Mouse (Mus musculus) lung, embryonic 16.5 days (tissue): Measurements from ENCODE around the gene Thap3. TPM values are rescaled to one million over a fixed set of nuclear protein-coding genes. Genes with fewer than 3 reads are reported as not detected.

ENCODE experiments used
- ATAC-seq: fragments of 200-750 bp; cut with Nextera tagmentation; 2 replicates; pipeline ENCODE4 v1.8.0; 2017; ENCODE audit warnings: low read depth, mild to moderate bottlenecking, moderate library complexity
- H3K27ac ChIP-seq: fragments of 300-500 bp; sonication (generic); 2 replicates; pipeline ENCODE4 v1.5.1; 2014; ENCODE audit warnings: mild to moderate bottlenecking, control low read depth, low read length
- H3K27me3 ChIP-seq: fragments of 300-500 bp; sonication (generic); 2 replicates; pipeline ENCODE4 v1.6.1; 2014; ENCODE audit warnings: low read depth, low read length, mixed read lengths; ENCODE audit not compliant: control insufficient read depth, insufficient read depth
- H3K36me3 ChIP-seq: fragments of 300-500 bp; sonication (generic); 2 replicates; pipeline ENCODE4 v1.6.1; 2014; ENCODE audit warnings: low read length; ENCODE audit not compliant: control insufficient read depth, insufficient read depth
- H3K4me1 ChIP-seq: fragments of 300-500 bp; sonication (generic); replicated peaks from 2 replicates; pipeline ENCODE4 v1.6.1; 2014; ENCODE audit warnings: low read length, mixed read lengths; ENCODE audit not compliant: control insufficient read depth, insufficient read depth
- H3K4me2 ChIP-seq: fragments of 300-500 bp; sonication (generic); 2 replicates; pipeline ENCODE4 v1.6.1; 2014; ENCODE audit warnings: low read depth, low read length, control low read depth
- H3K4me3 ChIP-seq: fragments of 300-500 bp; sonication (generic); 2 replicates; pipeline ENCODE4 v1.5.1; 2014; ENCODE audit warnings: mild to moderate bottlenecking, low read length, control low read depth
- H3K9ac ChIP-seq: fragments of 300-500 bp; sonication (generic); 2 replicates; pipeline ENCODE4 v1.6.1; 2014; ENCODE audit warnings: low read length, control low read depth
- H3K9me3 ChIP-seq: fragments of 300-500 bp; sonication (generic); 2 replicates; pipeline ENCODE4 v1.6.1; 2016; ENCODE audit warnings: low read length; ENCODE audit not compliant: control insufficient read depth
- WGBS: fragments of 180-500 bp; shearing (Covaris S2); extraction: QIAGEN DNeasy Blood & Tissue Kit; methylation state at CpG from one replicate; pipeline ENCODE4 v1.1.7; 2014; 5-methylcytosine and 5-hydroxymethylcytosine counted together
- polyA plus RNA-seq: library from polyadenylated mRNA; unstranded; fragments of >200 nt; fragmentation: Nextera tagmentation; extraction: Ambion mirVana; gene quantifications from 2 replicates; pipeline ENCODE4 v1.2.1, GENCODE M21; 2015

Thap3 gene
- polyA plus RNA-seq, 1 experiment from 2014 or later: 37.5 TPM

DNA sequence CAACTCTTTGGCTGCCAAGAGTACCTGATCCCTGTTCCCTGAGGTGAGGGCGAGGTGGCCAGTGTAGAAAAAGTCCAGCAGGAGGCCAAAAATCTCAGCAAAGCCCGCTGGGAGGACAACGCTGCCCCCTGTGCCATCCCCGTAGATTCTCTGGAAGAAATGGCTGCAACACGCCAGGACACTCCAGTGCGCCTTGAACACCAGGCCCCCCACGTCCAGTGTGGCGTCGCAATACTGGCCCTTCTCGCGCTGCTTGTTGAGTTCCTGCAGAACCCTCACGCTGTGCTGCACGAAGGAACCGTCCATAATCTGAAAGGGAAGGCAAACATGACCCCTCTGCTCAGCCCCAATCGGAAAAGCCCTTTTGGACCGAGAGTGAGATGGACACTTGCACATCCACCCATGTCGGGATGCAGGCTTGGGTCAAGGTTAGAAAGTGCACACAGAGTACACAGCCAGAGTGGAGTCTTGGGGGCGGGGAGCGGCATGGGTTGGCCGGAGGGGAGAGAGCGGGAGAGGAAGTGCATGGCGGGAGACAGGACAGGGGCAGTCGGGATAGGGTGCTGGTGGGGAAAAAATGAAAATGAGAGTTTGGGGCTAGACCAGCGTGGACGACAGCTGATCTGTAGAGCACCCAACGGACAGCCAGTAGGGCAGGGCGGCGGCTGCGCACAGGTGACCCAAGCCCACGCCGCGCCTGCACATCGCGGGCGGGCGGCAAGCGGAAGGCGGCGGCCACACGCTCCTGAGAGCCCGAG lies 38.1 kb upstream of the Thap3 start:
- H3K36me3 ChIP-seq: peaks cover 12% of the 10 kb centered on the region; the same call in 1 of the 2 replicates
- WGBS: 1% methylated on average over 40 of the region's 41 CpGs
- H3K4me1 ChIP-seq: peaks cover 36% of the 10 kb centered on the region
- ATAC-seq: peak; percentile 56
- H3K4me2 ChIP-seq: peak overlapping the region; percentile 99
- peak overlapping the region; percentile 78 for H3K4me3 ChIP-seq
- peak overlapping the region; percentile 80 for H3K9ac ChIP-seq
- peak overlapping the region; percentile 69 for H3K27ac ChIP-seq
- H3K9me3 ChIP-seq: no peaks in the 10 kb centered on the region
- no peaks in the 10 kb centered on the region for H3K27me3 ChIP-seq

DNA sequence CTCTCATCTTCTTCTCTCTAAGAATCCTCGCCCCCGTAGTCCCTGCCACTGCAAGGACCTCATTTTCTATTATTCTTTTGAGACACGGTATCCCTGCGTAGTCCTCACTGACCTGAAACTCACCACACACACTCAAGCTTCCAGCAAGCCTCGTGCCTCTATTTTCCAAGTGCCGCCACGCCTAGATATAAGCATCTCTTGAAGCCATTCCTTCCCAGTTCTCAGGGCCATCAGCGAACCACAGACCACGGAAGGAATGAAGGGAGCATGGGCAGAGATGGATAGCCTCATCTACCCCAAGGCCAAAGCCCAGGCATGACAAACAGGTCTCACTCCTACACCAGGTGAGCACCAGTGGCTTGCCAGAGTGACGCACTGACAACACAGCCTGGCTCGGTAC lies 35.7 kb upstream of the Thap3 start:
- Histone ChIP-seq H3K4me1 (peaks cover 39% of the 10 kb centered on the region), H3K4me2 (no peak overlapping the region), H3K9ac (0 out of 2 replicates have a peak overlapping the region, but pooled peaks have one; percentile 22), H3K9me3 (no peaks in the 10 kb centered on the region), H3K4me3 (no peak overlapping the region), H3K27me3 (no peaks in the 10 kb centered on the region), H3K27ac (no peak overlapping the region), H3K36me3 (peaks cover 32% of the 10 kb centered on the region)
- 74% methylated on average over 11 of the region's 11 CpGs for WGBS
- ATAC-seq: no peak

DNA sequence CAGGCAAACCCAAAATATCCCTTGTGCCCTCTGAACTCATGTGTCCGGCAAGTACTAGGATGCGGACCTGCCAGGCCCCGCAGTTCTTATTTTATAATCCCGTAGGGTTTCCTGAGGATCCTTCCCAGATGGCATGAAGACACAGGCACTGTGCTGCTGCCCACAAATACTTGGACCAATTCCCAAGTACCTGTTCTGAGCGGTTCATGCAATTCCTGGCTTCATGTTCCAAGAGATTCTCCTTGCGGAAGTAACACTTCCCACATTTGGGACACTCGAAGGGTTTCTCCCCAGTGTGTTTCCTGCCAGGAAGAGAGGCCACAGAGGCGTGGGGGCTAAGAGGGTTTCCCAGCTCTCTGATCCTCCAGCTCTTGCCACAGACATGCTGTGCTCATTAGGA lies 33.7 kb upstream of the Thap3 start:
- Histone ChIP-seq H3K4me2 (no peak overlapping the region), H3K9ac (no peak overlapping the region), H3K9me3 (no peaks in the 10 kb centered on the region), H3K36me3 (peaks cover 41% of the 10 kb centered on the region), H3K27me3 (no peaks in the 10 kb centered on the region), H3K4me1 (peaks cover 31% of the 10 kb centered on the region), H3K27ac (no peak overlapping the region), H3K4me3 (no peak overlapping the region)
- no peak for ATAC-seq
- 79% methylated on average over 8 of the region's 8 CpGs for WGBS

DNA sequence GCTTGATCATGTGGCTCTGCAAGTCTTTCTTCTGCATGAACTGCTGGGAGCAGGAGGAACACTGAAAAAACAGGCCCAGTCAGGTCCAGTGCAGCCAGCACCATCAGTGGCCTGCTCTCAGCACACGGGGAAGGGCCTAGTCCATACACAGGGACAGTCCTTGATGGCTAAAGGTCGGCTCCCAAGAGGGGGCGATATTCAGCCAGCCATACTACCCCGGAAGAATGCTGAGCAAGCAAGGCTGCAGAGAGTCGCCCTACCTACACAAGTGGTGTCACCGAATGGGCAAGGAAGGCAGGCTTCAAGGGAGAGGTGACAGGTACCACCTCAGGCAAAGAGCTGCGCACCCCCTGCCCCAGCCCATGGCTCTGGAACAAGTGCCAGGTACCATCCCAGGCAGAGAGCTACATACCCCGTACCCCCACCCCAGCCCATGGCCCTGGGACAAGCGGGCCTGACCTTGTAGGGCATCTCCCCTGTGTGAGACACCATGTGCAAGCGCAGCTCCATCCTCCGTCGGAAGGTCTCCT lies 32.8 kb upstream of the Thap3 start:
- H3K27ac ChIP-seq: peak overlapping the region; percentile 55
- no peak overlapping the region for H3K9ac ChIP-seq
- no peak overlapping the region for H3K4me3 ChIP-seq
- H3K36me3 ChIP-seq: peaks cover 43% of the 10 kb centered on the region
- H3K4me2 ChIP-seq: no peak overlapping the region
- 72% methylated on average over 12 of the region's 12 CpGs for WGBS
- H3K4me1 ChIP-seq: peaks cover 28% of the 10 kb centered on the region
- peak; percentile 21; the same call in 1 of the 2 replicates for ATAC-seq
- no peaks in the 10 kb centered on the region for H3K27me3 ChIP-seq
- H3K9me3 ChIP-seq: no peaks in the 10 kb centered on the region

DNA sequence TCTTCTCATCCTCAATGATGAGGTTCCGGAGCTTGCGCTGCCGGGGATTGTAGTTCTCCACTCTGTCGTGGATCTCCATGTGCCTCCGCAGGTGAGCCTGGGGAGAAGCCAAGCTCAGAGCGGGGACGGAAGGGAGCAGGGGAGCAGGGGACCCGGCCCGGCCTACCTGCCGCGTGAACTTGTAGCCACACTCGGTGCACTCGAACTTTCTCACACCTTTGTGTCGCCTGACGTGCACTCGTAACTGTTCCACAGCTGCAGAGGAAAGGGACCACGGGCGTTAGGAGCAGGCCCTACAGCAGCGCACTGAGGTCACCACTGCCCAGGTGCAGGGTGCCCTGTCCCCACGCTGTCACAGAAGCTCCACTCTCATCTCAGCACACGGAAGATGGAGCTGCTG lies 31.2 kb upstream of the Thap3 start:
- H3K4me1 ChIP-seq: peaks cover 13% of the 10 kb centered on the region
- no peak for ATAC-seq
- no peak overlapping the region for H3K4me3 ChIP-seq
- no peaks in the 10 kb centered on the region for H3K9me3 ChIP-seq
- H3K4me2 ChIP-seq: no peak overlapping the region
- H3K9ac ChIP-seq: no peak overlapping the region
- H3K27me3 ChIP-seq: no peaks in the 10 kb centered on the region
- H3K27ac ChIP-seq: no peak overlapping the region
- H3K36me3 ChIP-seq: peaks cover 53% of the 10 kb centered on the region
- WGBS: 86% methylated on average over 21 of the region's 21 CpGs

DNA sequence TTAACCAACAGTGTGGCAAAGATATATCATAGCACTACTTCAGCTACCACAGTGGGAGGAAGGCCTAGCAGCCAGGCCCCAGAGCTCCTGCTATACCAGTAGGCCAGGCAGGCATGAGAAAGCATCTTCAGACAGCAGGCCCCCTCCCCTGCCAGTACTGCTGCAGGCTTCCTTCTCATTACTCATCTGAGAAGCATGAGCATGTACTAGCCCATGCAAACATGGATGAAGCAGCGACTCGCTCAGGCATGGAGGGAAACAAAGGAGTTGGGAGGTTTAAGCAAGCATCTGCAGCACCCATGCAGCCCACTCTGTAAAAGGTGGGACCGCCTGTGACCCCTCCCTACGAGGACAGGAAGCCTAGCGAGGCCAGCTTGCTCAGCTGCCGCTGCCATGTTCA lies 30.3 kb upstream of the Thap3 start:
- H3K4me3 ChIP-seq: no peak overlapping the region

DNA sequence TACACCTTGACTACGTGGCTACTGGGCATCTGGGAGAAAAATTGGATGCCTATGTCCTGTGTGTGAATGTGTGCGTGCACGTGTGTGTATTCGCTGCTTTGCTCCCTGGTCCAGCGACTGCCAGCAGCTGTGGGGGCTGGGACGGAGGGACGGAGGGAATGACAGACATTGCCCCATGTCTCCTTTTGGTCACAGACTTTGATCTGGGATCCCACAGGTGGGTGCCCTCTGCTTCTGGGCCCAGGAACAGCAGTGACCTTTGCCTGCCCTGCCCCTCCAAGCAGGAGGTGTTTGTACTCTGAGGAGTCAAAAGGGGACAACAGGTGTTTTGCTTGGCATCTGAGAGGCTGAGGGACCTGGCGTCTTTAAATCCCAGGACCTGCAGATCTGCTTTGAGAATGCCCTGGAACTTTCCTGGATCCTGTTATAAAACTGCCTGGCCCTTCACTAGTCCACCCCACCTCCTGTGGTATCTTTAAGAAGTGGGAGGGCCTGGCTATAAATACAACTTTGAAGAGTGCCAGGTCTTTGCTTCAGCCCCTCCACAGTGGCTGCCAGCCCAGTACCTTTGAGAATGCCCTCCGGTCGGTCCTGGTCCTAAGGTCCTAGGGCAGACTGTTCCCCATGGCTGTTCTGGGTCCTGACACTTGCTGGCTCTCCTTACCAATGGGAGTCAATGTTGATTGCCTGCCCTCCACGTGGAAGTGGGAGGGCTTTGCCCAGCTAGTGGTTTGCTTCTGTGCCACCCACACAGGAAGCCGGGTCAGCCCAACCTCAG lies 24.4 kb upstream of the Thap3 start:
- Histone ChIP-seq H3K27ac (no peak overlapping the region), H3K36me3 (peaks cover 27% of the 10 kb centered on the region), H3K9me3 (no peaks in the 10 kb centered on the region), H3K4me3 (no peak overlapping the region), H3K4me1 (peaks cover 24% of the 10 kb centered on the region), H3K27me3 (no peaks in the 10 kb centered on the region), H3K4me2 (no peak overlapping the region), H3K9ac (no peak overlapping the region)
- ATAC-seq: no peak
- WGBS: 77% methylated on average over 12 of the region's 12 CpGs

More for the DNA sequence above, 30.3 kb upstream of the Thap3 start:
- Histone ChIP-seq H3K9ac (no peak overlapping the region), H3K4me2 (no peak overlapping the region), H3K9me3 (no peaks in the 10 kb centered on the region), H3K36me3 (peaks cover 61% of the 10 kb centered on the region), H3K27ac (no peak overlapping the region), H3K4me1 (peaks cover 7% of the 10 kb centered on the region; the same call in 1 of the 2 replicates), H3K27me3 (no peaks in the 10 kb centered on the region)
- no peak for ATAC-seq
- 78% methylated on average over 6 of the region's 6 CpGs for WGBS

DNA sequence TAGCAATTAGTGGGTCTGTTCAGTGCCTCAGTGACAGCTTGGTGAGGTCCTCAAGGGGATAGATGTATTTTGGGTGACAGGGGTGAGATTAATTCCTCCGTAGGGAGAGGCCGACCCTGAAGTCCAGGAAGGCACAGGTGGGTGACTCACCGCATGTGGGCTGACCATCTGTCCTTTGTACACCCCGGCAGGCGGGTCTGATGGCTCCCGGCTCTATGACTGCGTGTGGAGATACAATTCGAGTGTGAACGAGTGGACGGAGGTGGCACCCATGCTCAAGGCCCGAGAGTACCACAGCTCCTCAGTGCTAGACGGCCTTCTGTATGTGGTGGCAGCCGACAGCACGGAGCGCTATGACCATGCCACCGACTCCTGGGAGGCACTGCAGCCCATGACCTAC lies 23.3 kb upstream of the Thap3 start:
- Histone ChIP-seq H3K27me3 (no peaks in the 10 kb centered on the region), H3K27ac (no peak overlapping the region), H3K4me2 (no peak overlapping the region), H3K9ac (no peak overlapping the region), H3K36me3 (peaks cover 24% of the 10 kb centered on the region), H3K4me1 (peaks cover 33% of the 10 kb centered on the region), H3K4me3 (no peak overlapping the region), H3K9me3 (no peaks in the 10 kb centered on the region)
- 87% methylated on average over 16 of the region's 16 CpGs for WGBS
- ATAC-seq: no peak

DNA sequence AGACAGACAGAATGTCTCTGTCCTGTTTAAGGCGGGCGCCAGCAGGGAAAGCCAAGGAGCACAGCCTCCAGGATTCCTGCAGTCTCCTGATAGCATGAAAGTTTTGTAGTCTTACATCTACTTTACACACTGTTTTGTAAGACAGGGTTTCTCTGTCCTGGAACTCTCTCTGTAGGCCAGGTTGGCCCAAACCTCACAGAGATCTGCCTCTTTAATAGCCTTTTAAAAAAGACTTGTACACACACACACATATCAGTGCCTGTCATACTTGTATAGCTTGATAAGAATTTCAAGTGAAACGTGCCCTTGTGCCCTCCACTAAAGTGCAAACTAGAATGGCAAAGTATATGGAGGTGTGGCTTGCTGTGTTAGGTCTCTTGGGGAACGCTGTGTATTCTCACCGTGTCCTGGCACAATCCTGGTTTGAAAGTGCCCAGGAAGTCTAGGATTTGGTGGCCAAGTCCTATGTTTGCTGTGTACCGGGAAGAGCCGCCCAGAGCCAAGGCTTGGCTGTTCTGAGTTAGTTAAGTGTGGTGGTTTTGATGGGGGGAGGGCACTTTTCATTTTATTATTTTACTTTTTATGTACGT lies 22.5 kb upstream of the Thap3 start:
- Histone ChIP-seq H3K27ac (peak overlapping the region; percentile 96), H3K9me3 (no peaks in the 10 kb centered on the region), H3K9ac (peak overlapping the region; percentile 77), H3K4me1 (peaks cover 36% of the 10 kb centered on the region), H3K4me2 (peak overlapping the region; percentile 95), H3K36me3 (peaks cover 24% of the 10 kb centered on the region), H3K27me3 (no peaks in the 10 kb centered on the region), H3K4me3 (peak overlapping the region; percentile 79)
- 52% methylated on average over 8 of the region's 8 CpGs for WGBS
- no peak for ATAC-seq
